Mouse (Mus musculus): ENCODE data around the gene Nebl.

GRCm38 (mm10) chr2:17597932-17598331, 133.3 kb downstream of the Nebl start:
- TF ChIP-seq POLR2A (IDR thresholded peaks at IDR 0.05; ENCODE audit: low read depth, low read length) (no peak), CTCF (IDR thresholded peaks at IDR 0.05; ENCODE audit: extremely low read depth, insufficient read length, insufficient replicate concordance, low read depth, low read length) (no peak)

All from small intestine, adult 2 months (tissue).